Mouse (Mus musculus) adrenal gland, adult 8-10 months (tissue): ENCODE measurements around the gene Prkab2. TPM values are rescaled to one million over a fixed set of nuclear protein-coding genes. Genes with fewer than 3 reads are reported as not detected.

Experiments
- DNase-seq: peaks from one replicate; pipeline ENCODE4 v3.0.0; 2022
- total RNA-seq, 4 experiments: library from RNA; stranded (reverse); gene quantifications; 2 replicates each; pipeline ENCODE4 v1.2.4; 2022

Prkab2 gene
- total RNA-seq, 4 experiments from 2014 or later: 7.0 to 13.1 (median 10.2) TPM

DNA sequence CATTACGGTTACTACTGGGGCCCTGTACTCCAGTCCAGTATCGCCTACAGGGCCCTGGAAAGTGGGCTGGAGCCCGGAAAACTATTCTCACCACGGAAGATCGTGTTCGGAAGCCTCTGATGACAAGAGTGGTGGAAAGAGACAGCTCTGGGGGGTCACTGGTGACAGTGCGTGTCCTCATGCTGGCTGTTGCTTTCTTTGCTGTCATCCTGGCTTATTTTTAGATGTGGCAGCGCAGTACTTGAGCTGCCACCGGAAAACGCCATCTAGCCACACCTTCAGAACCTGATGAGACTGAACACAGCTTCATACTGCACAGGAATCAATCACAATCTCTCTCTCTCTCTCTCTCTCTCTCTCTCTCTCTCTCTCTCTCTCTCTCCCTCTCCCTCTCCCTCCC is 6.4 kb upstream of the Prkab2 start:
- no peak for DNase-seq

DNA sequence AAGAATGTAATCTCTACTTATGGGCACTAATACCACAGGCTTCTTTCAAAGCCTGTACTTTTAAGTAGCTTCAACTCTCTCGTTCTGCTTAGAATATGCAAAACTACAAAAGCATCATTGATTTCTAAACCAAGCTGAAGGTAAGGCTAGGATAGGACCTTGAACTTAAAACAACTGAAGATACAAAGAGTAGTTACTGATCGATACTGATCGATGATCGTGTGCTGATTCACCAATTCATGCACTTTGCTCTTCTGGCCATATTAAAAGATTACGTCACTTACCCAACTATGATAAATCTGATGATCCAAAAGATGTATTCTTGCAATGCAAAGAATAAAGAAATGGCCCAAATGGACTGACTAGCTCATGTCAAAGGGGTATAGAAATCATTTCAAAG is 4.2 kb upstream of the Prkab2 start:
- DNase-seq: no peak

- DNase-seq: no peak
Observed at GRCm38 (mm10) chr3:97654901-97655300, 3.1 kb upstream of the Prkab2 start.

DNA sequence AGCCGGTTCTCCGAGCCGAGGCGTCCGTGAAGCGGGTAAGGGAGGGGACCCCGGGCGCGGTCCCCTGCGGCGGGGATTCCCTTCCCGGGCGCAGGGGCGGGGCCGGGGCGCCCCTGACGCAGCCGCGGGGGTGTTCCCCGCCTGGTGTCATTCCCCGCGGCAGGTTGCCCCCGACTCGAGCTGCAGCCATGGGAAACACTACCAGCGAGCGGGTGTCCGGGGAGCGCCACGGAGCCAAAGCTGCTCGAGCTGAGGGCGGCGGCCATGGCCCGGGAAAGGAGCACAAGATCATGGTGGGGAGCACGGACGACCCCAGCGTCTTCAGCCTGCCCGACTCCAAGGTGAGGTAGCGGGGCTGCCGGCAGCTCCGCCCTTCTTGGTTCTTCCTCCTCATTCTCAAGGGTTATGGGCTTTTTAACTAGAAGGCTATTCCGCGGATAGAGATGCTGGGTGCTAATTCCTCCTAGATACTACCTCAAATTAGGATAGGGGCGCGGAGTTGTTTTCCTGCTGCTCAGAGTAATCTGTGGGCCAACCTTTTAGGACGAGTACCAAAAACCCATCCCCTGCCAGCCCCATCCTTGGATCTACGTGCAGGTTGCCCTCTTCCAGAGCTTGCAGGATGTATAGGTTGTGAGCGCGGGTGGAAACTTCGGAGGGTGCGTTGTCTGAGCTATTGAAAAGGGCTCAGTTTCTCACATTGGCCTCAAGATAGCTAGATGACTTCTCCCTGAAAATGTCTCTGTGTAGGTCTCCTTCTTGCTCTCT is 617 bp downstream of the Prkab2 start:
- DNase-seq: no peak

DNA sequence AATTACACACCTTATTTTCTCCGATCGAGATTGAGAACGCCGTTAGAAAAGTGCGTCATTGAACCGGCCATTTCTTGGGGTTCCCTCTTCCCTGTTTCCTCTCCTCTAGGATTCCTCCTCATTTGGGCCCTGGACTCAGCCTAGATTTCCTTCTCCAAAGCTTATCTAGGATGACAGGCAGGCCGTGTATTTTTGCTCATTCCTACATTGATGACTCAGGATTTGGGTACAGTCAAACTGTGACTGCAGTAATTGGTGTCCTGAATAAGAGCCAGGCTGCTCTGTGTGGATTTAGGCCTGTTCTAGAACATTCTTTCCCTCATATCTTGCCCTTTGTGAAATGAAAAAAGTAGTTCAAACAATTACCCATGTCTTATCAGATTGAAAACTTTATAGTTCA is 1.8 kb downstream of the Prkab2 start:
- no peak for DNase-seq

- DNase-seq: no peak
Observed at GRCm38 (mm10) chr3:97661206-97661605, 3.2 kb downstream of the Prkab2 start.

DNA sequence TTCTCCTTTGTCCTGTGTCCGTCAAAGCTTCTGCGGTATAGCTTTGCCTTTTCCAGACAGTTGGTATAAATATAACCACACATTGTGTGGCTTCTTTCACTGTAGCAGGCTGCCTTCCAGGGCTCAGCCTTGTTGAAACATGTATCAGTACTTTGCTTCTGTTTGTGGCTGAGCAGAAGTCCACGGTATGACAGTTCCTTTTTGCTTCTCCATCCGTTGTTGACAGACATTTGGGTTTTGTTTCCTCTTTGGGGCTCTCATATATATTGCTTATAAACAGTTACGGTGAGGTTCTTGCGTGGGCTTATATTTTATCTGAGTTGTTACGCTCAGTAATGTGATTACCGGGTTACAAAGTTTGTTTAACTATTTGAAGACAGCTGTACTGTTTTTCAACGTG is 7.5 kb downstream of the Prkab2 start:
- DNase-seq: no peak

GRCm38 (mm10) chr3:97666154-97666553 is 8.2 kb downstream of the Prkab2 start:
- DNase-seq: no peak

GRCm38 (mm10) chr3:97667093-97667675 is 9.2 kb downstream of the Prkab2 start:
- DNase-seq: no peak

DNA sequence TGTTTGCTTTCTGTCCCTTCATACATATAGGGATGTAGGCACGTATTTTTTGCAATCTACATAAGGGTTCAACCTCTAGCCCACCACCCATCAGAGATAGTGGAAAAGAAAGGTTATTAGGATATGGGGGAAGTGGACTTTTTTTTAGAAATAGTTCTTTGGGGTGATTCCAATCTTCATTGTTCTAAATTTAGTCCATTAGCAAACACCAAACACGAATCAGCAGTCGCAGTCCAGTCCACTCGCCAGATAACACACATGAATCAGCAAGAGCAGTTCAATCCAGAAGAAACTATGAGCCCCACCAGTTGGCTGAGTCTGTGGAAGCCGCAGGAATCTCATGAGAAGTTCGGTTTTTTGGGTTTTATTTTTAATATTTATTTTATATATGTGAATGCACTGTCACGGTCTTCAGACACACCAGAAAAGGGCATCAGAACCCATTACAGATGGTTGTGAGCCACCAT is 16.7 kb downstream of the Prkab2 start, which contains the start of gene Gm17651:
TSS of gene Gm17651 (minus strand) at position 51 of the 467 bp plus-strand sequence.
- DNase-seq: no peak

DNA sequence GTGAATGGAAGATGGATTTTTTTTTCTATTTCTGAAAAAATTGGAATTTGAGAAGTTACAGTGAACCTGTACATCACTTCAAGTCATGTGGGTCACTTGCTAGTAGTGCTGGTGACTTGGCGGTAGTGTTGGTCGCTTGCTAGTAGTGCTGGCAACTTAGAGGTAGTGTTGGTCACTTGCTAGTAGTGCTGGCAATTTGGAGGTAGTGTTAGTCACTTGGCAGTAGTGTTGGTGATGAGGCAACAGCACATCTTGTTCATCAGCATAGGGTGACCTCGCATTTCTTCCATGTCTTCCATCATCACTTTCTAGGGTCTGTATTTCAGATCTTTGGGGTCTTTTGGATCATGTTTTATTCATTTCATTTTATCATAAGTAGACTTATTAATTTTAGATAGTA is 18.1 kb downstream of the Prkab2 start:
- no peak for DNase-seq

- DNase-seq: no peak
Observed at GRCm38 (mm10) chr3:97678416-97678815, 20.4 kb downstream of the Prkab2 start.

GRCm38 (mm10) chr3:97680631-97681320 is 22.8 kb downstream of the Prkab2 start:
- DNase-seq: peak; percentile 65

GRCm38 (mm10) chr3:97681321-97682158 is 23.5 kb downstream of the Prkab2 start:
- DNase-seq: peak; percentile 76

- DNase-seq: no peak
Observed at GRCm38 (mm10) chr3:97682159-97682502, 24.1 kb downstream of the Prkab2 start.

- DNase-seq: no peak
Observed at GRCm38 (mm10) chr3:97682576-97682975, 24.6 kb downstream of the Prkab2 start.

DNA sequence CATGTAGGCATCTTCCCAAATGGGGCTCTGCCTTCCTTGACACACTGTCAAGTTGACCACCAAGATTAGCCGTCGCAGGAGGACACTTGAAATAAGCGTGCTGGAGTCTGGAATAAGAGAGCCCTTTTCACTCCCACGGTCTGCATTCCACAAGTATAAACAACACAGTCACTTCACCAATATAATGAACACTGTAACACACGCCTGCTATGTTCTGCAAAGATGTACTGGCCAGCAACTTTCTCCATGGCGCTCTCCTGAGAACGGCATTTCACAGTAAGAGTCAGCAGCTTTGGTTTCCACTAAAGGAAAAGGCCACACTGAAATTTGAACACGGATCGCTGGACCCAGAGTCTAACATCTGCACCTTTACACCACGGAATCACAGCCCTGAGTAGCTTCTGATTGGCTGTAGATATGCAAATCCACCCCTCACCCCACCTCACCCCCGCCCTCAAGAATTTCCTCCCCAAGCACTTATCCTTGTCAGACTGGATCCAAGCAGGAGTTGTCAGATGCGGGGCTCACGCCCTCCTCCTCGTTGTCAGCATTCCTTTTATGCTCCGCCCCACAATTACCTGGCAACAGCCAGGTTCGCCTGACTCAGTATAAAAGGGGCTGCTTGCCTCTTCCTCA is 25.7 kb downstream of the Prkab2 start:
- no peak for DNase-seq

DNA sequence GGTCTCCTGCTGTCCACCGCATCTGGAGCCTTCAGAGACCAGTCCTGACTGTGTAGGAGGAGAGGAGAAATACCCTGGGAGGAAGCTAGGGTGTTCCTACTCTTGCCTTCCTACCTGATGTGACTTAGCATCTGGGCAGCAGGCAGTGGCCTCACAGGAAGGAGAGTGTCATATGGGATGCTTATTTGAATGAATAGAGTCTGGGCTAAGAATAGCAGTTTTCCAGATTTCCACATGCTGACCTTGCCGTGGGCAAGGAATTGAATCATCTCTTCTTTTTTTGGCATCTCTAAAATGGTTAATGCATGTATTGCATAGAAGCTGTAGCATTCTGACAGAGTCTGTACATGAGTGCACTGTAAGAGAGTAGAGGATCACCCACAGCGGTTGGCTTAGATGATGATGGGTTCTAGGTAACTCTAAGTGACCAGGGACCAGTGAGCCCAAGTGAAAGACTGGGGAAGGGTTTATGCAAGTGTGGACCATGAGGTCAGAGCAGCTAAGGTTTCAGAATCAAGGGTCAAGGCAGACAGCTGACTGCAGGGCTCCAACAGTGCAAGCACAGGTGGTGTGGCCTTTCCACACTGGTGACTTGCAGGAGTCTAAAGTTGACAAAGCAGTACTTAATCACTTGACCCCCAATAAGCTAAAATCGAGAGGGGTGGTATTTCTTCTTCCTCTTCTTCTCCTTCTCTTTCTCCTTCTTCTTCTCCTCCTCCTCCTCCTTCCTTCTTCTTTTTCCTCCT is 28.6 kb downstream of the Prkab2 start:
- no peak for DNase-seq

GRCm38 (mm10) chr3:97689289-97689688 is 31.3 kb downstream of the Prkab2 start:
- no peak for DNase-seq

DNA sequence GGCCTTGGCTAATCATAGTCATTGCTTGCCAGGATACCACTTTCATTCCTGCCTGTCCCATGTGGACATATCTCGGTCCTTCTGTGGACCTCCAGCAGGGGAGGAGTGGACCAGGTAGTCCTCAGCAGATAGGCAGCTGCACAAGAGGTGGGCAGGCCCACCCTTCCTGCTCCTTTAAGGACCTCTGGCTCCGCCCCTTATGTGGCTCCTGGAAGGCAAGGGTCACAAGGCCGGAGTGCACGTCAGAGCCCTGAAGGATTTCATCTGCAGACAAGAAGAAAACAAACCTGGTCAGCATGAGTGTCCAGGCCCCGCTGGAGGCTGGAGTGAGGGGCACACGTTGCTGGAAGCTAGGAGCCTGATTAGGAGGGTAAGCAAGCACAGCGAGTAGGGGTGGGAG is 32.6 kb downstream of the Prkab2 start:
- no peak for DNase-seq

- DNase-seq: no peak
Observed at GRCm38 (mm10) chr3:97691443-97692017, 33.5 kb downstream of the Prkab2 start.
